Mouse (Mus musculus): Measurements from ENCODE around the gene Saa1. TPM values are rescaled to one million over a fixed set of nuclear protein-coding genes. Genes with fewer than 3 reads are reported as not detected.

Saa1 gene
- total and polyA plus RNA-seq, 2 experiments from 2014 or later, result not detected

DNA sequence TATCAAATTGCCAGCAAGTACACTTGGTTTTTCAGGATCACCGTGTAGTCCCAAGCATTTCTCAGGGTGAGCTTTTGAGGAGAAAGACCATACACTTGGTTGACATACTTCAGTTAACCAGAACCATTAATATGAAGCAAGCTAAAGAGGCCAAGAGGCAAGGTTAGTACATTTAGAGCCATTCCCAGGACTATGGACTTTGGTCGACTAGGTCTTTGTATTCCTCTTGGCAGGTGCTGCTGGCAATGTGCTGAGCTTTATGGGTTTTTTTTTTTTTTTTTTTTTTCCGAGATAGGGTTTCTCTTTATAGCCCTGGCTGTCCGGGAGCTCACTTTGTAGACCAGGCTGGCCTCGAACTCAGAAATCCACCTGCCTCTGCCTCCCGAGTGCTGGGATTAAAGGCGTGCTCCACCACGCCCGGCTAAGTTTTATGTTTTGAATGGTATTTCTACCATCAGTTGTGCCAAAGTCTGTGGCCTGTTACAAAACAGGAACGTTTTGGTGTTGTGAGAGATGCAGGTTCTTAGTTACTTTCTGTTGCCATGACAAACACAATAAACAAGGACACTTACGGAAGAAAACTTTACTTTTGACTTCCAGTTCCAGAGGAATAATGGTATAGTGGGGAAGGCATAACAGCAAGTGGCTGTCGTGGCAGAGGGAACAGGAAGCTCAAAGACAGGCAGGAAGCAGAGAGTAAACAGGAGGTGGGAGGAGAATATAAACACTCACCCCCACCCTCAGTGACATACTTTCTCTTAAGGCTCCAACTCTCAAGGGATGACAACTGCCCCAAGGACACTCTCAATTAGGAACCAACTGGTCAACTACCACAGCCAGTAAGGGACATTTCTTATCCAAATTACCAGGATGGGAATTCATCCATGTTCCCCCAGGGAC is 4.0 kb downstream of the Saa1 start:
- ATAC-seq (ENCODE audit: insufficient read depth, low read depth) (no peak), DNase-seq (ENCODE audit: low spot score) (no peak)
- no peak overlapping the region for H3K9ac ChIP-seq (replicated peaks; ENCODE audit: low read depth, low read length)
- H3K4me1 ChIP-seq (ENCODE audit: control insufficient read depth, insufficient read depth), result no peaks in the 10 kb centered on the region
- H3K4me3 ChIP-seq (ENCODE audit: low read depth, low read length), result no peak overlapping the region
- no peaks in the 10 kb centered on the region for H3K9me3 ChIP-seq (replicated peaks; ENCODE audit: control insufficient read depth, low read length)
- no peak for TF ChIP-seq CTCF (IDR thresholded peaks at IDR 0.05; ENCODE audit: low read depth)
- TF ChIP-seq EP300 (IDR thresholded peaks at IDR 0.05; ENCODE audit: low read depth), result no peak
- 70% methylated on average over 12 of the region's 12 CpGs for WGBS
- H3K4me2 ChIP-seq (ENCODE audit: low read depth, low read length), result no peak overlapping the region
- no peak overlapping the region for H3K27ac ChIP-seq (ENCODE audit: low read depth)
- H3K36me3 ChIP-seq (replicated peaks; ENCODE audit: control insufficient read depth, insufficient read depth, low read length), result no peaks in the 10 kb centered on the region
- H3K27me3 ChIP-seq (ENCODE audit: control insufficient read depth, insufficient read depth, low read length), result no peaks in the 10 kb centered on the region

DNA sequence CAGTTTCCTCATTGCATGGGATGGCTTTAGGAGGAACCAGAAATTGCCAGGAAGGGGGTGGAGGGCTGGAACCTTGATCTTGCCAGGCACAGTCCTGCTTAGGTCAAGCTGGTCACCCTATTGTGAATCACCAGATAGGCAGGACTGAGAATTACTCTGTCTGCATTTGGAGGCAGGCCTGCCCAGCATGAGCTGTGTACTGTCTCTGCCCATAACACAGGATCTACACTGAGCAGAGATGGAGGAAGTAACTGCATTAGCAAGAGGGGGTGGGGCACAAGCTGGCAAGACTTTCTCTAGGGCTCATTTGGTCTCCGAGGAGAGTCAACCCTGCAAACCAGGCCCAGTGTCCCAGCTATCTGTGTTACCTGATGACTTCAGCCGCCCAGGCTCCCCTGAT is 7.8 kb downstream of the Saa1 start:
- WGBS, result 46% methylated on average over 2 of the region's 2 CpGs
- Histone ChIP-seq H3K4me3 (ENCODE audit: low read depth, low read length) (no peak overlapping the region), H3K9ac (replicated peaks; ENCODE audit: low read depth, low read length) (no peak overlapping the region), H3K36me3 (replicated peaks; ENCODE audit: control insufficient read depth, insufficient read depth, low read length) (no peaks in the 10 kb centered on the region), H3K4me1 (ENCODE audit: control insufficient read depth, insufficient read depth) (no peaks in the 10 kb centered on the region), H3K4me2 (ENCODE audit: low read depth, low read length) (no peak overlapping the region), H3K27ac (ENCODE audit: low read depth) (no peak overlapping the region), H3K9me3 (replicated peaks; ENCODE audit: control insufficient read depth, low read length) (no peaks in the 10 kb centered on the region), H3K27me3 (ENCODE audit: control insufficient read depth, insufficient read depth, low read length) (no peaks in the 10 kb centered on the region)
- TF ChIP-seq CTCF (IDR thresholded peaks at IDR 0.05; ENCODE audit: low read depth), result no peak
- TF ChIP-seq EP300 (IDR thresholded peaks at IDR 0.05; ENCODE audit: low read depth), result no peak
- DNase-seq (ENCODE audit: low spot score) (no peak), ATAC-seq (ENCODE audit: insufficient read depth, low read depth) (no peak)

DNA sequence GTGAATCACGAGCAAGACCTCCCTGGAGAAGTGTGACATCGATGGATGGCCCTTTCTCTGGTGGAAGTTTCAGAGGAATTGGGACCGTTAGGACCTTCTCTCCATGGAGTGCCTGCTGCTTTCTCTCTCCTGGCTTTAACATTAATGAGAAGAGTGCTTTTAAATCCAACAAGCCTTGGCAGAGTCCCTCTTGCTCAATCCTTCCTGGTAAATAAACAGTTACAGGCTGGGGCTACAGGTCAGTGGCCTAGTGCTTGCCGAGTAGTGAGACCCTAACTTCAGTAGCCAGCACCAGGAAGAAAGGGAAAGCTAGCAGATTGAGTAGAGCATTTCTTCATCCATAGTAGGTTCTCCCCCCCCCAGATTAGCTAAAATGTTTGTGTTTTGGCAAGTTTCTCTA is 10.3 kb downstream of the Saa1 start, which contains the start of gene Saa4:
TSS of gene Saa4 (minus strand) at position 146 of the 400 bp plus-strand sequence.
- Histone ChIP-seq H3K27ac (ENCODE audit: low read depth) (no peak within 1 kb of the TSS), H3K4me1 (ENCODE audit: control insufficient read depth, insufficient read depth) (no peaks in the 10 kb centered on the region), H3K9ac (replicated peaks; ENCODE audit: low read depth, low read length) (no peak within 1 kb of the TSS), H3K4me2 (ENCODE audit: low read depth, low read length) (no peak within 1 kb of the TSS), H3K27me3 (ENCODE audit: control insufficient read depth, insufficient read depth, low read length) (no peaks in the 10 kb centered on the region), H3K4me3 (ENCODE audit: low read depth, low read length) (no peak within 1 kb of the TSS), H3K9me3 (replicated peaks; ENCODE audit: control insufficient read depth, low read length) (no peaks in the 10 kb centered on the region), H3K36me3 (replicated peaks; ENCODE audit: control insufficient read depth, insufficient read depth, low read length) (no peaks in the 10 kb centered on the region)
- ATAC-seq (ENCODE audit: insufficient read depth, low read depth) (no peak), DNase-seq (ENCODE audit: low spot score) (no peak)
- 79% methylated on average over 4 of the region's 4 CpGs for WGBS
- TF ChIP-seq CTCF (IDR thresholded peaks at IDR 0.05; ENCODE audit: low read depth) (no peak), EP300 (IDR thresholded peaks at IDR 0.05; ENCODE audit: low read depth) (no peak)

DNA sequence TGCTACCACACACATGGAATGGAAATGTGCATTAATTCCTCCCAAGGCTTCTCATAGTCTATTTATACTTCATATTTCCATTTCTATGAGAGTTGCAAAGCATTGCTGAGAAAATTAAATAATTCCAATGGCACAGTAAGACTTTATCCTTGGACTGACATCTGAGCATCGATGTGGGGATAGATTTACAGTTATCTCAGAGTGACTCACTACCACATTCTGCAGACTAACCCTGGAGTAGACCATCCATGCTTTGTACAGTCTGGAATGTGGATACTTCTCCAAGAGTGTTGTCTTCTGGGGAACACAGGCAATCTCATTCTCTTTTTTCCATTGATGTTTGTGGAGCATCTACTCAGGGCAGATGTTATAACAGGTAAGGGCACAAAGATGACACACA is 15.2 kb downstream of the Saa1 start:
- Histone ChIP-seq H3K27ac (ENCODE audit: low read depth) (no peak overlapping the region), H3K36me3 (replicated peaks; ENCODE audit: control insufficient read depth, insufficient read depth, low read length) (no peaks in the 10 kb centered on the region), H3K4me3 (ENCODE audit: low read depth, low read length) (no peak overlapping the region), H3K27me3 (ENCODE audit: control insufficient read depth, insufficient read depth, low read length) (no peaks in the 10 kb centered on the region), H3K4me2 (ENCODE audit: low read depth, low read length) (no peak overlapping the region), H3K4me1 (ENCODE audit: control insufficient read depth, insufficient read depth) (no peaks in the 10 kb centered on the region), H3K9ac (replicated peaks; ENCODE audit: low read depth, low read length) (no peak overlapping the region), H3K9me3 (replicated peaks; ENCODE audit: control insufficient read depth, low read length) (no peaks in the 10 kb centered on the region)
- DNase-seq (ENCODE audit: low spot score), result no peak
- TF ChIP-seq CTCF (IDR thresholded peaks at IDR 0.05; ENCODE audit: low read depth) (no peak), EP300 (IDR thresholded peaks at IDR 0.05; ENCODE audit: low read depth) (no peak)
- ATAC-seq (ENCODE audit: insufficient read depth, low read depth), result no peak
- WGBS, result 64% methylated on average over 1 of the region's 1 CpGs

DNA sequence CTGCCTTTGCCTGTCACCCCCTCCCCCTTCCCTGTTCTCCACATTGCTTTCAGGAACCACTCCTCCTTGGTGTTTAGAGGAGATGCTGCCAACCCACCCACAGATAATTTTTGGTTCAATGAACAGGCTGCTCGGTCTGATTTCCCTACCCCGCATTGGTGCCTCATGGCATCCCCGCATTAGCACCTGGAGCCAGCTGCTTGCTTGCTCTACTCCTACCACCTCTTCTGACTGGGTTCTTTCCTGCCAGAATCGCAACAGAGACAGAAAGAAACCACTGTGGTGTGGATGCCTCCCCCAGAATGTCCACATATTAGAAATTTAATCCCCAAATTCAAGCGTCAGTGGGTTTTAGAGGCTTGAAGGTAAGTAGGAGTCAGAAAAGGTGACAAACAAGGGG is 18.4 kb downstream of the Saa1 start:
- Histone ChIP-seq H3K9me3 (replicated peaks; ENCODE audit: control insufficient read depth, low read length) (no peaks in the 10 kb centered on the region), H3K27ac (ENCODE audit: low read depth) (no peak overlapping the region), H3K9ac (replicated peaks; ENCODE audit: low read depth, low read length) (no peak overlapping the region), H3K36me3 (replicated peaks; ENCODE audit: control insufficient read depth, insufficient read depth, low read length) (no peaks in the 10 kb centered on the region), H3K4me3 (ENCODE audit: low read depth, low read length) (no peak overlapping the region), H3K27me3 (ENCODE audit: control insufficient read depth, insufficient read depth, low read length) (no peaks in the 10 kb centered on the region), H3K4me2 (ENCODE audit: low read depth, low read length) (no peak overlapping the region), H3K4me1 (ENCODE audit: control insufficient read depth, insufficient read depth) (no peaks in the 10 kb centered on the region)
- WGBS, result 67% methylated on average over 5 of the region's 5 CpGs
- TF ChIP-seq CTCF (IDR thresholded peaks at IDR 0.05; ENCODE audit: low read depth), result no peak
- TF ChIP-seq EP300 (IDR thresholded peaks at IDR 0.05; ENCODE audit: low read depth), result no peak
- DNase-seq (ENCODE audit: low spot score) (no peak), ATAC-seq (ENCODE audit: insufficient read depth, low read depth) (no peak)
